Mouse (Mus musculus) liver, embryonic 13.5 days (tissue): Measurements from ENCODE around the gene Rapgef2. TPM values are rescaled to one million over a fixed set of nuclear protein-coding genes. Genes with fewer than 3 reads are reported as not detected.

ENCODE experiments used
- ATAC-seq: fragments of 200-750 bp; cut with Nextera tagmentation; 2 replicates; pipeline ENCODE4 v1.8.0; 2017; ENCODE audit warnings: low read depth, mild to moderate bottlenecking, moderate number of reproducible peaks, moderate library complexity
- DNase-seq: peaks from one replicate; pipeline ENCODE4 v3.0.0; 2022
- H3K27ac ChIP-seq: fragments of 300-500 bp; sonication (generic); 2 replicates; pipeline ENCODE4 v1.5.1; 2015; ENCODE audit warnings: moderate library complexity, mild to moderate bottlenecking, inconsistent platforms
- H3K27me3 ChIP-seq: fragments of 300-500 bp; sonication (generic); 2 replicates; pipeline ENCODE4 v1.6.1; 2015; ENCODE audit warnings: mild to moderate bottlenecking, inconsistent platforms
- H3K36me3 ChIP-seq: fragments of 300-500 bp; sonication (generic); 2 replicates; pipeline ENCODE4 v1.6.1; 2015; ENCODE audit warnings: mild to moderate bottlenecking, inconsistent platforms
- H3K4me1 ChIP-seq: fragments of 300-500 bp; sonication (generic); replicated peaks from 2 replicates; pipeline ENCODE4 v1.6.1; 2015; ENCODE audit warnings: inconsistent platforms
- H3K4me2 ChIP-seq: fragments of 300-500 bp; sonication (generic); 2 replicates; pipeline ENCODE4 v1.6.1; 2015; ENCODE audit warnings: inconsistent platforms, mild to moderate bottlenecking, moderate library complexity
- H3K4me3 ChIP-seq: fragments of 300-500 bp; sonication (generic); replicated peaks from 2 replicates; pipeline ENCODE4 v1.5.1; 2015; ENCODE audit warnings: mild to moderate bottlenecking, inconsistent platforms
- H3K9ac ChIP-seq: fragments of 300-500 bp; sonication (generic); 2 replicates; pipeline ENCODE4 v1.6.1; 2015; ENCODE audit warnings: mild to moderate bottlenecking, inconsistent platforms
- H3K9me3 ChIP-seq: fragments of 300-500 bp; sonication (generic); replicated peaks from 2 replicates; pipeline ENCODE4 v1.6.1; 2016; ENCODE audit warnings: inconsistent platforms
- WGBS: fragments of 180-500 bp; shearing (Covaris S2); methylation state at CpG from one replicate; pipeline ENCODE4 v1.1.7; 2015; ENCODE audit not compliant: insufficient replicate concordance; 5-methylcytosine and 5-hydroxymethylcytosine counted together
- polyA plus RNA-seq: library from polyadenylated mRNA; unstranded; fragments of >200 nt; fragmentation: Nextera tagmentation; extraction: Ambion mirVana; gene quantifications from 2 replicates; pipeline ENCODE4 v1.2.1, GENCODE M21; 2015

The Rapgef2 gene
- polyA plus RNA-seq, 1 experiment from 2014 or later = 0.90 TPM

DNA sequence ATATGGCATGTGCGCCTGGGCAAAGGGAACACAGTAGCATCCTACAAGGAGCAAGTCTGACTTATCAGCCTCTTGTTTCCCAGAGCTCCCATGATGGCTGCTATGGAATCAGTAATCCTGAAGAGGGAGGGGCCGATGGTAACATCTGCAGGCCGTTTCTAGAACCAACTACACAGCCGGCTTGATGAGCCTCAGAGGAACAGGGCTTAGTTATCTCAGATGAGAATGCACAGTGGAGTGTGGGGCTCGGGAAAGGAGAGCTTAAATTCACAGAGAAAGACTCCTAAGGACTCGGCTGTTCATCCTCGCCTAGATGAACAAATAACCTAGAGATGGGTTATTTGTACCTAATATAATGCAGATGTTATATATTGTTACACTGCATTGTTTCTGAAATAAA lies 164.9 kb downstream of the Rapgef2 start:
- no peaks in the 10 kb centered on the region for H3K27me3 ChIP-seq
- WGBS = 72% methylated on average over 7 of the region's 7 CpGs
- no peak for DNase-seq
- H3K27ac ChIP-seq = no peak overlapping the region
- no peak overlapping the region for H3K4me3 ChIP-seq
- no peaks in the 10 kb centered on the region for H3K9me3 ChIP-seq
- no peak for ATAC-seq
- no peaks in the 10 kb centered on the region for H3K36me3 ChIP-seq
- no peak overlapping the region for H3K9ac ChIP-seq
- H3K4me1 ChIP-seq = no peaks in the 10 kb centered on the region
- no peak overlapping the region for H3K4me2 ChIP-seq

DNA sequence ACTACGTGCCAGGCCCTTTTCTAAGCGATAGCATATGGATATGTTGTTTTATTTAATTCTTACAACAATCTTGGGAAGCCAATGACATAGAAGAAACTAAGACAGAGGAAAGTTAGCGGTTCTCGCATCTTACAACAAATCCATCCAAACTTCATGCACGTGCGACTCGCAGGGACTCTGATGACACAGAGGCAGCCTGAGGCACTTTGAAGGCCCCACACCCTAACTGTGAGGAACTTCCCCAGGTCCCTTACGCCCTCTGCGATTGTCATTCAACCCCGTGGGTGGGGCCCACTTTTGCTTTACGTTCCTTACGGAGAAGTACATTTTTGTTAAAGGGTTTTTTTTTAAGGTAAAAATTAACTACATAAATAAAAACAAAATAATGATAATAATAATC lies 166.3 kb downstream of the Rapgef2 start:
- Histone ChIP-seq H3K27me3 (no peaks in the 10 kb centered on the region), H3K4me2 (no peak overlapping the region), H3K36me3 (no peaks in the 10 kb centered on the region), H3K9ac (no peak overlapping the region), H3K9me3 (no peaks in the 10 kb centered on the region), H3K4me3 (no peak overlapping the region), H3K27ac (no peak overlapping the region), H3K4me1 (no peaks in the 10 kb centered on the region)
- 81% methylated on average over 12 of the region's 12 CpGs for WGBS
- ATAC-seq = no peak
- DNase-seq = no peak

DNA sequence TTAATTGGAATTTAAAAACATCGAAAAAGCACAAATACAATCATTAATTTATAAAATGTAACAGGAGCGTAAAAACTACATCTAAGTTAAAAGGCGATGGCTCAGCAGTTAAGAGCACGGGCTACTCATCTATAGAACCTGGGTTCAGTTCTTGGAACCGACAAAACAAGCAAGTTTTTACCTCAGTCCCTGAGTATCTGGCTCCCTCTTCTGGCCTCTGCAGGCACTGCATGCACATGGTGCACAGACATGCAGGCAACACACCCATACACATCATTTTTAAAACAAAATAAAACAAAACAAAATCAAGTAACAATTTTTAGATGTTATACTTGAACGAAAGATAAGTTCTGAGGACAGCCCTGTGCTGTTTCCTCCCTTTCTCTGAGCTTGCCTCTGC lies 176.2 kb downstream of the Rapgef2 start:
- WGBS = 70% methylated on average over 6 of the region's 6 CpGs
- no peaks in the 10 kb centered on the region for H3K36me3 ChIP-seq
- H3K9me3 ChIP-seq = no peaks in the 10 kb centered on the region
- H3K4me3 ChIP-seq = no peak overlapping the region
- H3K4me1 ChIP-seq = no peaks in the 10 kb centered on the region
- ATAC-seq = no peak
- DNase-seq = no peak
- H3K9ac ChIP-seq = no peak overlapping the region
- H3K4me2 ChIP-seq = no peak overlapping the region
- H3K27ac ChIP-seq = no peak overlapping the region
- H3K27me3 ChIP-seq = no peaks in the 10 kb centered on the region

DNA sequence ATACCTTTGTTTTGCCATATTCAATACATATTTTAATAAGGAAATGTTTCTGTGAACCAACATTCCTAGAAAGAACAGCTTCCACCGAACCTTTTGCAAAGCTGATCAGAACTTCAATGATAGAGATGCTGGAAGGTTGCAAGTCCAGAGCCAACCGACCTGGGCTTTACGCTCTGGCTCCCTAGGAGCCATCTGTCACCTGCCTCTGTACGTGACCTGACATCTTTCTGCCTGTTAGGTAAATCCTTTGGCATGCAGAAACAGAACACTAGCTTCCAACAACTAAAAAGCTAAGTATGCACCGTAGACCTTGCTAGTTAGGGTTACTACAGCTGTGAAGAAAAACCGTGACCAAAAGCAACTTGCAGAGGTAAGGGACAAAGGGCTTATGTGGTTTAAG lies 178.1 kb downstream of the Rapgef2 start:
- Histone ChIP-seq H3K27me3 (no peaks in the 10 kb centered on the region), H3K4me3 (no peak overlapping the region), H3K36me3 (no peaks in the 10 kb centered on the region), H3K4me1 (no peaks in the 10 kb centered on the region), H3K9me3 (no peaks in the 10 kb centered on the region), H3K4me2 (no peak overlapping the region), H3K9ac (no peak overlapping the region), H3K27ac (no peak overlapping the region)
- no peak for ATAC-seq
- WGBS = 68% methylated on average over 6 of the region's 6 CpGs
- no peak for DNase-seq

DNA sequence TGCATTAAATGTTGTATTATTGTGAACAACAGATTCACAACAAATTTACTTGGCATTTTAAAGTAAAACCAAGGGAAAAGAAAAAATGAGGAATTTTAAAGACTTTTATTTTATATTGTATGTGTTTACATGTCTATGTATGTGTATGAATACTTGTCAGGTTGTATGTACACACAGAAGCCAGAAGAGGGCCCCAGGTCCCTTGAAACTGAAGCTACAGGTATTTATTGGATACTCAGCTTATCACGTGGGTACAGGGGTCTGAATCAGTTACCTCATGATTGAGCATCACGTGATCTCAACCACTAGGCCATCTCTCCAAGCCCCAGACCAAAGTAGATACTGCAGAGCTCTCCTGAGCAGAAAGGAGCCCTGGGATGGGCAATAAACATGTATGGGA lies 180.0 kb downstream of the Rapgef2 start:
- H3K36me3 ChIP-seq = no peaks in the 10 kb centered on the region
- no peaks in the 10 kb centered on the region for H3K4me1 ChIP-seq
- H3K9me3 ChIP-seq = no peaks in the 10 kb centered on the region
- no peak overlapping the region for H3K4me3 ChIP-seq
- no peak overlapping the region for H3K4me2 ChIP-seq
- H3K9ac ChIP-seq = no peak overlapping the region
- DNase-seq (no peak), ATAC-seq (no peak)
- H3K27ac ChIP-seq = no peak overlapping the region
- H3K27me3 ChIP-seq = no peaks in the 10 kb centered on the region
- WGBS = 66% methylated on average over 2 of the region's 2 CpGs

DNA sequence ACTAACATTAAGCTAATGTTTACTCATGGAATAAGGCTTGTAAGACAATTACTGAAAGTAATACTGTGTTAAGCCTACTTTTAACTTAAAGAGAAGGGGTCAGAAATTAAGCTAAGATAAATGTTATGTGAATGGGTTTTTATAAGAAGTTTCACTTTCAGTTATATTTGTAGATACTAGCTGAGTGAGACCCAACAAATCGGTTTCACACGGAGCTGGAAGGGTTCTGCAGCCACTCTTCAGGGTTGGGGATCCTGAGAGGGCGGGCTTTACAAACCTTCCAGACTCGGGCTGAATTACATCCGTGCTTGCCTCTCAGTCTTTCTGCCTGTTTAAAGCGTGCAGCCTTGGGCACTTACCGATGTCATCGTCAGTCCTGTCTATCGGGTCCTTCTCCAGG lies 182.7 kb downstream of the Rapgef2 start:
- DNase-seq = no peak
- H3K4me1 ChIP-seq = no peaks in the 10 kb centered on the region
- 78% methylated on average over 9 of the region's 9 CpGs for WGBS

DNA sequence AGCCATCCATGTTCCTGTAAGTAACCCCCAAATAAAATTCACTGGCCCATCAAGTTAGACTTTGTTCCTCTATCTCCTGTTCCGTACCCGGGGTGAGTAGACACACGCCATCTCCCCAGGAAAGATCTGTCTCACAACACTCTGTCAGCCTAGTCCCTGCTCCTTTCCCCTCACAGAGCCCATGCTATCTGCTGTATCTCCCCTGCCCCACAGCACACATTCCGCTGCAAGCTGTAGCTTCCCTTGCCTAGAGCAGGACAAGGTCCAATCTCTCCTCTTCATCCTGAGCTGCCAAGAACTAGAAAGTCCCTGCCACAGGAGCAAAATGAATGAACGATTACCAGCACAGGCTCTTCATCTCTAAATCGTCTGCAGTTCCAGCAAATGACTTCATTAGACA lies 184.6 kb downstream of the Rapgef2 start:
- H3K4me1 ChIP-seq = no peaks in the 10 kb centered on the region
- no peak overlapping the region for H3K9ac ChIP-seq
- ATAC-seq = no peak
- no peaks in the 10 kb centered on the region for H3K9me3 ChIP-seq
- no peaks in the 10 kb centered on the region for H3K36me3 ChIP-seq
- WGBS = 68% methylated on average over 6 of the region's 6 CpGs
- no peaks in the 10 kb centered on the region for H3K27me3 ChIP-seq
- no peak for DNase-seq
- no peak overlapping the region for H3K4me2 ChIP-seq
- no peak overlapping the region for H3K4me3 ChIP-seq
- no peak overlapping the region for H3K27ac ChIP-seq

More for the DNA sequence above, 182.7 kb downstream of the Rapgef2 start:
- no peak for ATAC-seq
- H3K27me3 ChIP-seq = no peaks in the 10 kb centered on the region
- H3K9ac ChIP-seq = no peak overlapping the region
- no peak overlapping the region for H3K4me2 ChIP-seq
- H3K9me3 ChIP-seq = no peaks in the 10 kb centered on the region
- H3K4me3 ChIP-seq = no peak overlapping the region
- no peak overlapping the region for H3K27ac ChIP-seq
- H3K36me3 ChIP-seq = no peaks in the 10 kb centered on the region

DNA sequence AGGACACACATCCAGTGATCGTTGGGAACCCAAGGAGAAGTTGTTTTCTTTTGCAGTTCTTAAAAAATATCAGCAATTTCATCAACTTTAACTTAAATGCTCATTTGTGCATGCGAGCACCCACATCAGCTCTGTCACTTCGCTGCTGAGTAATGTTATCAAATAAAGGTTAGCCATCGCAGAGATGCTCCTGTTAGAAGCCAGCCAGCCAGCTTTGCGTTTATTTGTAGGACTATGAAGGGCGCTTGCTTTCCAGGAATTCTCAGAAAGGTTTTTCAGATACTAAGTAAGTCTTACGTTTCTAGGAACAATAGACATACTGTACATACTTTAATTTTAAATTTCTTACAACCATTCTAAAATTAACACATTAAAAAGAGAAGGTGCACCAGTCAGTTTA lies 185.5 kb downstream of the Rapgef2 start:
- Histone ChIP-seq H3K4me2 (no peak overlapping the region), H3K27me3 (no peaks in the 10 kb centered on the region), H3K9me3 (no peaks in the 10 kb centered on the region), H3K9ac (no peak overlapping the region), H3K4me1 (no peaks in the 10 kb centered on the region), H3K4me3 (no peak overlapping the region), H3K36me3 (no peaks in the 10 kb centered on the region), H3K27ac (no peak overlapping the region)
- 69% methylated on average over 7 of the region's 7 CpGs for WGBS
- DNase-seq = no peak
- no peak for ATAC-seq

DNA sequence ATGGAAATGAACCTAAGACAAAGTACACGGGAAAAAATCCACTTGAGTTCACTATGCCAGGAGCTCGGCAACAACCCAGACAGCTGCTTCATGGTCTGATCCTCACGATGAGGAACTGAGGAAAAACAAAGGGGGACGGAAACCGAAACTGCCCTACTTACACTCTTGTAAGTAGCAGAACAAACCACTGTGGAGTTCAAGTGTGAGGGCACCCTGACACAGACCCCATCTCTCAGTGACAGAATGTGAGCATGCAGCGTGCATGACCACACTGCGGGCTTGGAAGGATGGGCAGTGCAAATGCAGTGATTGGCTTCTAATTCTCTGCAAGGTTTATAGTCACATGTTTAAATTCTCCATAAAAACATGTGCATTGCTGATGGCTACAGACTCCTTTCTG lies 197.2 kb downstream of the Rapgef2 start:
- 76% methylated on average over 7 of the region's 7 CpGs for WGBS
- Histone ChIP-seq H3K4me1 (no peaks in the 10 kb centered on the region), H3K27ac (no peak overlapping the region), H3K36me3 (peaks cover 9% of the 10 kb centered on the region), H3K4me2 (no peak overlapping the region), H3K27me3 (no peaks in the 10 kb centered on the region), H3K9ac (no peak overlapping the region), H3K9me3 (no peaks in the 10 kb centered on the region), H3K4me3 (no peak overlapping the region)
- DNase-seq (no peak), ATAC-seq (no peak)

DNA sequence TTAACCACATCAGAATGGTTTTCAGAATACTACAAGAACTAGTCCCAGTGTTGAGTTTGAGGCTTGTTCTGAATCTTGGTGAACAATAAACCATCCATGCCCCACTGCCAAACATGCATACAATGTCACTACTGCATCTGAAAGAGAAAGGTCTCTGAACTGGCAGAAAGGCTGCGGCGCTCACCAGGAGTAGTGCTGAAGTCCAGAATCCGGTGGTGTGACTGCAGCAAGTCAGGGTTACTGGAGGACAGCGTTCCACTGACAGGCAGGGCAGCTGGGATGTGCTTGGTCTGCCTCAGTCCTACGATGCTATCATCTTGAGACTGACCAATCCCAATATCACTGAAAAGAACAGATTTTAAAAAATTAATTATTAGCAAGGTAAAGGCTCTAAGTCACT lies 197.9 kb downstream of the Rapgef2 start:
- H3K27ac ChIP-seq = no peak overlapping the region
- no peaks in the 10 kb centered on the region for H3K27me3 ChIP-seq
- H3K9ac ChIP-seq = no peak overlapping the region
- no peaks in the 10 kb centered on the region for H3K4me1 ChIP-seq
- no peak overlapping the region for H3K4me3 ChIP-seq
- no peaks in the 10 kb centered on the region for H3K9me3 ChIP-seq
- DNase-seq (no peak), ATAC-seq (no peak)
- peaks cover 9% of the 10 kb centered on the region for H3K36me3 ChIP-seq
- no peak overlapping the region for H3K4me2 ChIP-seq
- WGBS = 83% methylated on average over 5 of the region's 5 CpGs

DNA sequence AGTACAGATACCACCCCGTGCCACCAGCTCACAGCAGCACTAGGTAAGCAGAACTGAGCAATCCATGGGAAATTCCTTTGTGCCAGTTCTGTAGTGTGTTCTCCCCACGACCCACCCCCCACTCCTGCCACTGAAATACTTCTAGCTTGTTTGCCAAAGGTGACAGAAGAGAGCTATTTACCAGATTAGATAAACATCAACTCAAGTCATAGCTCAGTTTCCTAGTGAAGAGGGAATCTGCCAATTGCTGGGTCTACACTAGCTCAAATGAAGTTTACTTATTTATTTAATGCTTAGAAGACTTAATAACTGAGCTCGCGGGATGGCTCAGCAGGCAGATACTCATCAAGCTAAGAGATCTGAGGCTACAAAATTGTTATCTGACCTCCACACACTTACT lies 200.0 kb downstream of the Rapgef2 start:
- no peak overlapping the region for H3K4me3 ChIP-seq
- WGBS = 69% methylated on average over 4 of the region's 4 CpGs
- H3K9me3 ChIP-seq = no peaks in the 10 kb centered on the region
- ATAC-seq (no peak), DNase-seq (no peak)
- no peaks in the 10 kb centered on the region for H3K4me1 ChIP-seq
- H3K9ac ChIP-seq = no peak overlapping the region
- H3K36me3 ChIP-seq = peaks cover 8% of the 10 kb centered on the region
- H3K27ac ChIP-seq = no peak overlapping the region
- H3K27me3 ChIP-seq = no peaks in the 10 kb centered on the region
- H3K4me2 ChIP-seq = no peak overlapping the region

DNA sequence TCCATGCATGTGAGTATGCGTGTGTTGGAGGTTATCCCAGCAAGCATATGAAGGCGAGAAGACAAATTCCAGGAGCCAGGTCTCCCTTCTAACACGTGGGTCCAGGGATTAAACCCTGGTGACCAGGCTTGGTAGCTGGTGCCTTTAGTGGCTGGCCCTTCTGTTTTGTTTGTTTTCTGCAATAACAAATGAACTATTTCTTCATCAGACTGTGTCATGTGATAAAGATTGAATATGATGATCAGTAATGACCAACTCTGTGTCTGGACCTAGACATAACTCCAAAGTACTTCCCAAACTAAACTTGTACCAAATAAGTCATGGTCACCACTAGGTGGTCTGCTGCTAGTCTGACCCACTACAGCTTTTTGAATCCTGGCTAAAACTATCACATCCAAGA lies 202.4 kb downstream of the Rapgef2 start:
- DNase-seq = no peak
- H3K4me2 ChIP-seq = no peak overlapping the region
- no peaks in the 10 kb centered on the region for H3K9me3 ChIP-seq
- no peak overlapping the region for H3K4me3 ChIP-seq
- whole genome bisulfite sequencing = 76% methylated on average over 3 of the region's 3 CpGs
- peaks cover 7% of the 10 kb centered on the region; the same call in 1 of the 2 replicates for H3K36me3 ChIP-seq
- H3K4me1 ChIP-seq = no peaks in the 10 kb centered on the region
- H3K9ac ChIP-seq = no peak overlapping the region
- no peak for ATAC-seq
- H3K27me3 ChIP-seq = no peaks in the 10 kb centered on the region
- no peak overlapping the region for H3K27ac ChIP-seq

DNA sequence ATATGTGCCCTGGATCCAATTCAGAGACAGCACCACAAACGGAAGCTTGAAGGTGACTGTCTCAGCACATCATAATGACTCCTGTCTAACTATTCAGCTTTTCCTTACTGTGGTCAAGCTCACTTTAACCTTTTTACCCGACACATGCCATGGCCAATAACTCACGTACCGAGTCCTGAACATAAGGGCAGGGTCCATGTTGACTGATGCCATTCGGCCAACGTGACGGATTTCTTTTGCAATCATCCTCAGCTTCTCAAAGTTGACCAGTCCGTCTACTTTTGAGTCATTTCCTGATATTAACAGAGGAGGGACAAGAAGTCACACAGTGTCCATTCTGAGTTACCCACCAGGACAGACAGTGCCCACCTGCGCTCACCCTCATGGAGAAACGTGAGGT lies 203.3 kb downstream of the Rapgef2 start:
- no peak overlapping the region for H3K27ac ChIP-seq
- DNase-seq = no peak
- H3K4me1 ChIP-seq = no peaks in the 10 kb centered on the region
- H3K4me3 ChIP-seq = no peak overlapping the region
- 70% methylated on average over 10 of the region's 10 CpGs for WGBS
- no peak for ATAC-seq
- no peak overlapping the region for H3K9ac ChIP-seq
- no peaks in the 10 kb centered on the region for H3K27me3 ChIP-seq
- no peaks in the 10 kb centered on the region for H3K9me3 ChIP-seq
- H3K36me3 ChIP-seq = peaks cover 7% of the 10 kb centered on the region; the same call in 1 of the 2 replicates
- no peak overlapping the region for H3K4me2 ChIP-seq
